Mouse (Mus musculus): Measurements from ENCODE around the gene Pcca. TPM values are rescaled to one million over a fixed set of nuclear protein-coding genes. Genes with fewer than 3 reads are reported as not detected.

Gene Pcca
- polyA plus RNA-seq, 1 experiment = 7.2 TPM

DNA sequence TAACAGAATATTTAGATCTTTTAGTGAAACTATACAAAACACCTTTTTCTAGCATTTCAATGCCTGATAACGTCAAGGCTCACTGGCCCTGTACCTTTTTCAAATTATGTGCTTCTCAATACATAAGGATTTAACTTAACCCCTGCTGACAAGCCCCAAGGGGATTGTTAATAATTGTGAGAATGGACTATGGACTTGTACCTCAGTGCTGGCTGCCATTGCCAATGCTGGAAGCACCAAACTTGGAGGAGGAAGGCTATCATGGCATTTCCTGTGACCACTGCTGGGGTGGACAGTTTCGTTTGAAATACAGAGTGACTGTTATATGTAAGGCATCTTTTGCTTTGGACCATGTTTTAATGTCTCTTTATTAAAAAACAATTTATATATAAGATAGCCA, 68.6 kb downstream of the Pcca start:
- TF ChIP-seq CTCF (IDR thresholded peaks at IDR 0.05; ENCODE audit: borderline replicate concordance, control insufficient read depth, extremely low read depth, insufficient read depth, low read length, poor library complexity) = no peak
- TF ChIP-seq POLR2A (IDR thresholded peaks at IDR 0.05; ENCODE audit: control insufficient read depth, extremely low read depth, insufficient read depth, low read length, poor library complexity) = no peak
- H3K27me3 ChIP-seq (ENCODE audit: control insufficient read depth, insufficient read depth, low read length) = no peaks in the 10 kb centered on the region
- no peak overlapping the region for H3K27ac ChIP-seq (ENCODE audit: control insufficient read depth, insufficient read depth, low read length)
- no peak overlapping the region for H3K4me3 ChIP-seq (ENCODE audit: control insufficient read depth, insufficient read depth, low read length)
- no peak for DNase-seq
- 95% methylated on average over 2 of the region's 2 CpGs for WGBS
- H3K4me1 ChIP-seq (replicated peaks; ENCODE audit: control insufficient read depth, insufficient read depth, low read length) = no peaks in the 10 kb centered on the region
- H3K36me3 ChIP-seq (ENCODE audit: control insufficient read depth, insufficient read depth, low read length) = no peaks in the 10 kb centered on the region

DNA sequence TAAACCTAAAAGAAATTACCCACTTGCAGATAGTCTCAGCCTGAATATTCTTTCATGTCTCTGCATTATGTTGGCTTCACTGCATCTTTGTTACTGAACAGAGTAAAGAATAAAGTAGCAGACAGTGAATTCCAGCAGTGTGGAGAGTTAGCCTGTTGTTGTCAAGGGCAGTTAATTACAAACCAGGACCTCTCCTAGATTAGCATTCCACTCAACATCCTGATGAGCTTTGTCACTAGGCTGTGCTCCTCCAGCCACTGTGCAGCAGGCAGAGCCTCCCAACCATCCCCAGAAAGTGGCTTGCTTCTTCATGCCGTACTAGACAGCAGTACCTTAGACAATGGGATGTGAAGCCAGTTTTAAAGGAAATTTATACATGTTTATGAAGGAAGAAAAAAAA, 72.4 kb downstream of the Pcca start:
- H3K27me3 ChIP-seq (ENCODE audit: control insufficient read depth, insufficient read depth, low read length) = no peaks in the 10 kb centered on the region
- no peak overlapping the region for H3K4me3 ChIP-seq (ENCODE audit: control insufficient read depth, insufficient read depth, low read length)
- DNase-seq = no peak
- no peaks in the 10 kb centered on the region for H3K36me3 ChIP-seq (ENCODE audit: control insufficient read depth, insufficient read depth, low read length)
- TF ChIP-seq CTCF (IDR thresholded peaks at IDR 0.05; ENCODE audit: borderline replicate concordance, control insufficient read depth, extremely low read depth, insufficient read depth, low read length, poor library complexity) (no peak), POLR2A (IDR thresholded peaks at IDR 0.05; ENCODE audit: control insufficient read depth, extremely low read depth, insufficient read depth, low read length, poor library complexity) (no peak)
- no peaks in the 10 kb centered on the region for H3K4me1 ChIP-seq (replicated peaks; ENCODE audit: control insufficient read depth, insufficient read depth, low read length)
- H3K27ac ChIP-seq (ENCODE audit: control insufficient read depth, insufficient read depth, low read length) = no peak overlapping the region
- 98% methylated on average over 1 of the region's 1 CpGs for WGBS

DNA sequence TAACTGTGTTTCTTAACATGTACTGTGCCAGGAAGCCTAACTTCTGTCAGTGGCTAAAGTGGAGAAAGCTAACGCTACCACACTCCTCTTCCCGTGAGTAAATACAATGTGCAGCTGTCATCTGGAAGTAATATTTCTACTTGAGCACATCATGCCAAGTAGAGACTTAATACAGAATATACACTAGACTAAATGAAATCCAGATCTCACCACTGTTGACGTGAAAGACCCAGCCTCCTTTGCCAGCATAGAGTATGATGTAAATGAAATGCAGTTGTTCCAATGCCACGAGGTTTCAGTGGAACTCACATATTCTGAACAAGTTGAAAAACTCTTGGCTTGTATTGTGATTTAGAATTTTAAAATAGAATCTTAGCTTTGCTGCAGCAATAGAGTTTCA, 73.3 kb downstream of the Pcca start:
- H3K4me3 ChIP-seq (ENCODE audit: control insufficient read depth, insufficient read depth, low read length) = no peak overlapping the region
- H3K27me3 ChIP-seq (ENCODE audit: control insufficient read depth, insufficient read depth, low read length) = no peaks in the 10 kb centered on the region
- no peaks in the 10 kb centered on the region for H3K4me1 ChIP-seq (replicated peaks; ENCODE audit: control insufficient read depth, insufficient read depth, low read length)
- no peak overlapping the region for H3K27ac ChIP-seq (ENCODE audit: control insufficient read depth, insufficient read depth, low read length)
- no peaks in the 10 kb centered on the region for H3K36me3 ChIP-seq (ENCODE audit: control insufficient read depth, insufficient read depth, low read length)
- DNase-seq = no peak
- TF ChIP-seq CTCF (IDR thresholded peaks at IDR 0.05; ENCODE audit: borderline replicate concordance, control insufficient read depth, extremely low read depth, insufficient read depth, low read length, poor library complexity) = no peak
- no peak for TF ChIP-seq POLR2A (IDR thresholded peaks at IDR 0.05; ENCODE audit: control insufficient read depth, extremely low read depth, insufficient read depth, low read length, poor library complexity)
- 94% methylated on average over 4 of the region's 4 CpGs for WGBS

DNA sequence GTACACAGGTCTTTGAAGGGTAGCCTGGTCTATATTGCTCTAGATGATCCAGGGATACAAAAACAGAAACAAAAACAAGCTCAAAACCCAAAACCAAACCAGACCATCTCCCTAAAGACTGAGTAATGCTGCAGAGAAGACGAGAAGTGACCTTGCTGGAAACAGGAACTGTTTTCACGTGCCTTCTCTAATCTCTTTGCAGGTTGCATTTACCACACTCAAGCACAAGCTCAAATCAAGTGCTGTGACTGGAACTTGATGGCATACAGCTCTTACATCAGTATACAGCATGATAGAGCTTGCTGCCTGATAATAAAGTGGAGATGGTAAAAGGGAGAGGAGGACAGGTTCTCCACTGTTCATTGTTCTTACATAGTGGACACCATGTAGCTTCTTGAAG, 74.2 kb downstream of the Pcca start:
- Histone ChIP-seq H3K27ac (ENCODE audit: control insufficient read depth, insufficient read depth, low read length) (no peak overlapping the region), H3K4me1 (replicated peaks; ENCODE audit: control insufficient read depth, insufficient read depth, low read length) (no peaks in the 10 kb centered on the region), H3K36me3 (ENCODE audit: control insufficient read depth, insufficient read depth, low read length) (no peaks in the 10 kb centered on the region), H3K27me3 (ENCODE audit: control insufficient read depth, insufficient read depth, low read length) (no peaks in the 10 kb centered on the region), H3K4me3 (ENCODE audit: control insufficient read depth, insufficient read depth, low read length) (no peak overlapping the region)
- no peak for DNase-seq
- TF ChIP-seq POLR2A (IDR thresholded peaks at IDR 0.05; ENCODE audit: control insufficient read depth, extremely low read depth, insufficient read depth, low read length, poor library complexity) (no peak), CTCF (IDR thresholded peaks at IDR 0.05; ENCODE audit: borderline replicate concordance, control insufficient read depth, extremely low read depth, insufficient read depth, low read length, poor library complexity) (no peak)
- 81% methylated on average over 2 of the region's 2 CpGs for WGBS

DNA sequence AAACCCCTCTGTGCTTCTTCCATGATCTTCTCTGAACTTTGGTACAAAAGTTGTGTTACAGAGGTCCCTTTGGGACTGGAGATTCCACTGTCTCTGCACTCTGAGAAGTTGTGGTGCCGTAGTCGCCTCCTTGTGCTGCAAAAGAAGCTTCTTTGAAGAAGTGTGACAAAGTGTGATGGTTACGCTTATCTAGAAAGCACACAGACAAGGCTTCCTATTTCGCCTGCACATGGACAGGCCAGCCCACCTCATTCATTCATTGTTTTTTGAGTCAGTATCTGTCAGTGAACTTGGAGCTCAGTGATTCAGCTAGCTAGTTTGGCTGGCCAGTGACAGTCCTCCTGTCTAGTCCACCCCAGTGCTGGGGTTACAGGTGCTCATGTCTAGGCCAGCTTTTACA, 76.9 kb downstream of the Pcca start:
- Histone ChIP-seq H3K27ac (ENCODE audit: control insufficient read depth, insufficient read depth, low read length) (no peak overlapping the region), H3K27me3 (ENCODE audit: control insufficient read depth, insufficient read depth, low read length) (no peaks in the 10 kb centered on the region), H3K4me1 (replicated peaks; ENCODE audit: control insufficient read depth, insufficient read depth, low read length) (no peaks in the 10 kb centered on the region), H3K36me3 (ENCODE audit: control insufficient read depth, insufficient read depth, low read length) (no peaks in the 10 kb centered on the region), H3K4me3 (ENCODE audit: control insufficient read depth, insufficient read depth, low read length) (no peak overlapping the region)
- no peak for TF ChIP-seq CTCF (IDR thresholded peaks at IDR 0.05; ENCODE audit: borderline replicate concordance, control insufficient read depth, extremely low read depth, insufficient read depth, low read length, poor library complexity)
- TF ChIP-seq POLR2A (IDR thresholded peaks at IDR 0.05; ENCODE audit: control insufficient read depth, extremely low read depth, insufficient read depth, low read length, poor library complexity) = no peak
- WGBS = 93% methylated on average over 4 of the region's 4 CpGs
- no peak for DNase-seq

- TF ChIP-seq POLR2A (IDR thresholded peaks at IDR 0.05; ENCODE audit: control insufficient read depth, extremely low read depth, insufficient read depth, low read length, poor library complexity) (no peak), CTCF (IDR thresholded peaks at IDR 0.05; ENCODE audit: borderline replicate concordance, control insufficient read depth, extremely low read depth, insufficient read depth, low read length, poor library complexity) (no peak)
- no peaks in the 10 kb centered on the region for H3K36me3 ChIP-seq (ENCODE audit: control insufficient read depth, insufficient read depth, low read length)
- no peaks in the 10 kb centered on the region for H3K4me1 ChIP-seq (replicated peaks; ENCODE audit: control insufficient read depth, insufficient read depth, low read length)
- no peak overlapping the region for H3K27ac ChIP-seq (ENCODE audit: control insufficient read depth, insufficient read depth, low read length)
- H3K27me3 ChIP-seq (ENCODE audit: control insufficient read depth, insufficient read depth, low read length) = no peaks in the 10 kb centered on the region
- no peak overlapping the region for H3K4me3 ChIP-seq (ENCODE audit: control insufficient read depth, insufficient read depth, low read length)
- WGBS = 98% methylated on average over 3 of the region's 3 CpGs
- DNase-seq = no peak
These were observed 78.2 kb downstream of the Pcca start for GRCm38 (mm10) chr14:122612317-122612716.

DNA sequence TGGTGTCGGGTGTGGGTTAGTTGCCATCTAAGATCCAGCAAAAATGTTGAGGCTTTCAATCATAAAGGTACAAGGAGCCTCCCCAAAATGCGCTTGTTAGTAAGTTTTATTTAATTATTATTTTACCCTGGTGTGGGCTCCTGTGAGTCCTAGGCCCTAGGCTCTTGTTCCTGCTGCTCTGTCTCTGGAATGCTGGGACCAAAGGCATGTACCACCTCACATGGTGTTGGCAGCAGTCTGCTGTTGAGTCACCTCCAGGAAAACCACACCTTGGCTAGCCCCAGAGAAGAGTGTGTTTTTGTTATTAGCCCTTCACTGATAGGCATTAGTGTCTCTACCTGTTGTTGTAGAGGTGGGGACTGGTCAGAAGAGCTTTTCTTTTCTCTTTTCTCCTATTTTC, 83.5 kb downstream of the Pcca start:
- H3K27me3 ChIP-seq (ENCODE audit: control insufficient read depth, insufficient read depth, low read length) = no peaks in the 10 kb centered on the region
- TF ChIP-seq POLR2A (IDR thresholded peaks at IDR 0.05; ENCODE audit: control insufficient read depth, extremely low read depth, insufficient read depth, low read length, poor library complexity) = no peak
- TF ChIP-seq CTCF (IDR thresholded peaks at IDR 0.05; ENCODE audit: borderline replicate concordance, control insufficient read depth, extremely low read depth, insufficient read depth, low read length, poor library complexity) = no peak
- H3K27ac ChIP-seq (ENCODE audit: control insufficient read depth, insufficient read depth, low read length) = no peak overlapping the region
- no peak for DNase-seq
- no peak overlapping the region for H3K4me3 ChIP-seq (ENCODE audit: control insufficient read depth, insufficient read depth, low read length)
- H3K36me3 ChIP-seq (ENCODE audit: control insufficient read depth, insufficient read depth, low read length) = no peaks in the 10 kb centered on the region
- 89% methylated on average over 2 of the region's 2 CpGs for WGBS
- H3K4me1 ChIP-seq (replicated peaks; ENCODE audit: control insufficient read depth, insufficient read depth, low read length) = no peaks in the 10 kb centered on the region

Measured in thymus, adult 2 months (tissue).